Mouse (Mus musculus) olfactory bulb, adult 2 months (tissue): Measurements from ENCODE around the gene Dctn1.

Source experiments
- CTCF ChIP-seq: fragments of 200-500 bp; IDR thresholded peaks from 2 replicates; pipeline ENCODE4 v1.5.1; 2012; ENCODE audit warnings: low read depth, mild to moderate bottlenecking, low read length, moderate library complexity; ENCODE audit not compliant: insufficient read depth
- POLR2A ChIP-seq: fragments of 200-500 bp; IDR thresholded peaks from 2 replicates; pipeline ENCODE4 v1.6.1; 2012; ENCODE audit warnings: mild to moderate bottlenecking, low read depth, low read length, moderate library complexity; ENCODE audit not compliant: insufficient read depth

DNA sequence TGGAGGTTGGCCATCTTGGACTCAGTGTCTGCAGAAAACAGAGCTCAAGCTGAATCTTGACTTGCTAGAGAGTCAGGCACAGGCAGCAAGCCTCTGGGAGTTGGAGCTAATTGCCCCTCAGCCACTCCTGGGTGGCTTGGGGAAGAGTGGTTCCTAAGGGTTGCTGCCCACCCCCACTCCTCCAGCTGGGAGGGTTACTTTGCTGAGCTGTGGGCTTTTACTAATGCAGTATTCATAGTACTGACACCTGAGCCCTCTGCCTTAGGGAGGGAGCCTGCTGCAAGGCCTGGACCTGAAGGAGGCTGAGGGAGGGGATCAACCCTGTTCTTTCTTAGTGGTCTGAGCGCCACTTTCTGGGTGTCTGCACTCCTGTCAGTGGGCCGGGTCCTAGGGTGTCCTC is 21.2 kb downstream of the Dctn1 start:
- TF ChIP-seq POLR2A, result no peak
- TF ChIP-seq CTCF, result no peak
